8 mouse cellular contexts compared by ENCODE assay signal in genomic region chr6:97353933-97354332, GRCm38 (mm10).
DNase-seq lines count a peak whose midpoint lies in the region; ATAC-seq lines count a peak whose summit lies in the region.

No protein-coding gene starts in this region.

- H3K4me1 ChIP-seq in forebrain, embryonic 15.5 days, result peaks cover 29% of the 10 kb centered on the region
- peaks cover 7% of the 10 kb centered on the region for H3K4me1 ChIP-seq in liver, embryonic 15.5 days (replicated peaks)
- H3K4me1 ChIP-seq in stomach, embryonic 14.5 days (ENCODE audit: control insufficient read depth, insufficient read depth, low read length), result peaks cover 19% of the 10 kb centered on the region; the same call in 1 of the 2 replicates

- 9% methylated on average over 5 of the region's 5 CpGs for WGBS in forebrain, embryonic 15.5 days
- WGBS in liver, embryonic 15.5 days (ENCODE audit: insufficient replicate concordance), result 19% methylated on average over 5 of the region's 5 CpGs
- 14% methylated on average over 5 of the region's 5 CpGs for WGBS in stomach, embryonic 14.5 days

- ATAC-seq in forebrain, embryonic 15.5 days (replicated peaks), result no peak
- ATAC-seq in liver, embryonic 15.5 days (ENCODE audit: insufficient read depth), result no peak
- peak; percentile 62 for ATAC-seq in stomach, embryonic 14.5 days (ENCODE audit: insufficient number of reproducible peaks, insufficient read depth, low FRiP score, low read depth)

- H3K36me3 ChIP-seq in forebrain, embryonic 15.5 days, result no peaks in the 10 kb centered on the region
- no peaks in the 10 kb centered on the region for H3K36me3 ChIP-seq in liver, embryonic 15.5 days (replicated peaks)
- no peaks in the 10 kb centered on the region for H3K36me3 ChIP-seq in stomach, embryonic 14.5 days (ENCODE audit: control insufficient read depth, insufficient read depth, low read length)

- no peaks in the 10 kb centered on the region for H3K27me3 ChIP-seq in forebrain, embryonic 15.5 days
- H3K27me3 ChIP-seq in liver, embryonic 15.5 days, result no peaks in the 10 kb centered on the region
- H3K27me3 ChIP-seq in stomach, embryonic 14.5 days (ENCODE audit: control insufficient read depth, insufficient read depth, low read length), result no peaks in the 10 kb centered on the region

- no peak overlapping the region for H3K27ac ChIP-seq in forebrain, embryonic 15.5 days (replicated peaks)
- H3K27ac ChIP-seq in liver, embryonic 15.5 days (replicated peaks), result peak overlapping the region; percentile 26
- peak overlapping the region; percentile 59; the same call in 1 of the 2 replicates for H3K27ac ChIP-seq in stomach, embryonic 14.5 days (ENCODE audit: low read length)

- peak; percentile 26 for DNase-seq in kidney, postnatal 10 days
- DNase-seq in kidney, postnatal 36 days, result no peak
- DNase-seq in right cerebral cortex, postnatal 36 days (ENCODE audit: low spot score in 2 of 2), result no peak
- no peak for DNase-seq in urinary bladder, postnatal 10 days (ENCODE audit: low spot score)
- no peak for DNase-seq in frontal cortex, postnatal 25 days (ENCODE audit: low spot score in 2 of 2)

- peak overlapping the region; percentile 26; the same call in 1 of the 2 replicates for H3K4me2 ChIP-seq in forebrain, embryonic 15.5 days (replicated peaks)
- peak overlapping the region; percentile 30; the same call in 1 of the 2 replicates for H3K4me2 ChIP-seq in liver, embryonic 15.5 days
- peak overlapping the region; percentile 24 for H3K4me2 ChIP-seq in stomach, embryonic 14.5 days (replicated peaks; ENCODE audit: low read depth, low read length)

- H3K9me3 ChIP-seq in forebrain, embryonic 15.5 days, result no peaks in the 10 kb centered on the region
- no peaks in the 10 kb centered on the region for H3K9me3 ChIP-seq in liver, embryonic 15.5 days (replicated peaks)
- no peaks in the 10 kb centered on the region for H3K9me3 ChIP-seq in stomach, embryonic 14.5 days (ENCODE audit: control insufficient read depth, low read depth, low read length)

- peak overlapping the region; percentile 24 for H3K4me3 ChIP-seq in forebrain, embryonic 15.5 days
- H3K4me3 ChIP-seq in liver, embryonic 15.5 days (replicated peaks), result peak overlapping the region; percentile 45
- H3K4me3 ChIP-seq in stomach, embryonic 14.5 days (ENCODE audit: low read depth, low read length), result peak overlapping the region; percentile 20; the same call in 1 of the 2 replicates

- no peak overlapping the region for H3K9ac ChIP-seq in forebrain, embryonic 15.5 days (replicated peaks)
- no peak overlapping the region for H3K9ac ChIP-seq in liver, embryonic 15.5 days
- H3K9ac ChIP-seq in stomach, embryonic 14.5 days (replicated peaks; ENCODE audit: low read depth, low read length), result no peak overlapping the region; the same call in 1 of the 2 replicates
